Mouse (Mus musculus) G1E (cell line): ENCODE measurements around the gene Acsbg1.

Experiments used
- CTCF ChIP-seq: IDR thresholded peaks from 2 replicates; pipeline ENCODE4 v1.5.1; 2012; ENCODE audit warnings: low read depth, low read length, inconsistent platforms, mixed read lengths
- TAL1 ChIP-seq: conservative IDR thresholded peaks from 2 replicates; pipeline ENCODE4 v1.6.1; 2012; ENCODE audit warnings: low read depth, low read length, inconsistent platforms, mixed read lengths

DNA sequence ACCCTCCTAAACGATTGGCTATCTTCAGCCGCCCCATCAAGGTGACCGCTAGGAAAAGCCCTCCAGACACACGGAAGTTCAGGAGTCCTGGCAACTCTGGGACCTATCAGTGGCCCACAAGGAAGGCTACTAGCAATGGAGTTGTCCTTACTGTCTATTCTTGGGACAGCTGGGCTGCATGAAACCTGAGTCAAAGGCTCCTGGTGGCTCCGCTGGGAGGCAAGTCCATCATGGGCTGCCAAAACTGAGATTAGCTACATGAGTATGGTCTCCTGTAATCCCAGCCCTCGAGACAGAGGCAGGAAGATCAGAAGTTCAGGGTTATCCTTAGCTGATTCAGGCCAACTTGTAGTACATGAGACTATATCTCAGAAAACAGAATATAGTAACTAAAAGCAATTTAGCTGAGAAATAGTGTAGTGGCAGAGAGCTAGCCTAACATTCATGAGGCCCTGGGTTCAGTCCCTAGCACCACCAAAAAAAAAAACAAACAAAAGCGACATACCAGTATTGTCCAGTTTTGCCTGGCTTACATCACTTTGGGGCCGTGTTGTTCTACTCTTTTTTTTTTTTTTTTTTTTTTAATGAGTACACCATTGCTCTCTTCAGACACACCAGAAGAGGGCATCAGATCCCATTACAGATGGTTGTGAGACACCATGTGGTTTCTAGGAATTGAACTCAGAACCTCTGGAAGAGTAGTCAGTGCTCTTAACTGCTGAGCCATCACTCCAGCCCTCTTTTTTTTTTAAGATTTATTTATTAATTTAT lies 100.7 kb downstream of the Acsbg1 start:
- TF ChIP-seq CTCF (no peak), TAL1 (no peak)
